Mouse (Mus musculus) neural tube, embryonic 14.5 days (tissue): ENCODE data around the gene Gap43. TPM values are rescaled to one million over a fixed set of nuclear protein-coding genes. Genes with fewer than 3 reads are reported as not detected.
"Not testable (repeated sequence)": the region's sequence is repeated elsewhere in the genome, so short reads cannot be mapped to it uniquely, and the experiment has no call there.

Experiments
- ATAC-seq: fragments of 200-750 bp; cut with Nextera tagmentation; 2 replicates; pipeline ENCODE4 v1.8.0; 2017; ENCODE audit warnings: low read depth, mild to moderate bottlenecking, moderate TSS enrichment, moderate library complexity
- H3K27ac ChIP-seq: fragments of 300-500 bp; sonication (generic); 2 replicates; pipeline ENCODE4 v1.5.1; 2014; ENCODE audit warnings: low read depth, mild to moderate bottlenecking, control low read depth, low read length, moderate library complexity, mixed read lengths
- H3K27me3 ChIP-seq: fragments of 300-500 bp; sonication (generic); 2 replicates; pipeline ENCODE4 v1.6.1; 2014; ENCODE audit warnings: low read length; ENCODE audit not compliant: control insufficient read depth, insufficient read depth
- H3K36me3 ChIP-seq: fragments of 300-500 bp; sonication (generic); 2 replicates; pipeline ENCODE4 v1.6.1; 2014; ENCODE audit warnings: low read length, mixed read lengths; ENCODE audit not compliant: control insufficient read depth, insufficient read depth
- H3K4me1 ChIP-seq: fragments of 300-500 bp; sonication (generic); 2 replicates; pipeline ENCODE4 v1.6.1; 2014; ENCODE audit warnings: low read length; ENCODE audit not compliant: control insufficient read depth, insufficient read depth
- H3K4me2 ChIP-seq: fragments of 300-500 bp; sonication (generic); 2 replicates; pipeline ENCODE4 v1.6.1; 2014; ENCODE audit warnings: mild to moderate bottlenecking, low read depth, low read length, control low read depth
- H3K4me3 ChIP-seq: fragments of 300-500 bp; sonication (generic); 2 replicates; pipeline ENCODE4 v1.5.1; 2014; ENCODE audit warnings: low read depth, low read length, control low read depth, mixed read lengths
- H3K9ac ChIP-seq: fragments of 300-500 bp; sonication (generic); replicated peaks from 2 replicates; pipeline ENCODE4 v1.6.1; 2014; ENCODE audit warnings: low read depth, mild to moderate bottlenecking, control low read depth, low read length, mixed read lengths
- H3K9me3 ChIP-seq: fragments of 300-500 bp; sonication (generic); 2 replicates; pipeline ENCODE4 v1.6.1; 2016; ENCODE audit warnings: low read length; ENCODE audit not compliant: control insufficient read depth
- WGBS: fragments of 180-500 bp; shearing (Covaris S2); extraction: QIAGEN DNeasy Blood & Tissue Kit; methylation state at CpG from one replicate; pipeline ENCODE4 v1.1.7; 2014; 5-methylcytosine and 5-hydroxymethylcytosine counted together
- polyA plus RNA-seq: library from polyadenylated mRNA; unstranded; fragments of >200 nt; fragmentation: Nextera tagmentation; extraction: Ambion mirVana; gene quantifications from 2 replicates; pipeline ENCODE4 v1.2.1, GENCODE M21; 2014

Gap43 gene
- polyA plus RNA-seq: 1,379 and 1,510 TPM in 2 replicates

- H3K9ac ChIP-seq: peak within 1 kb of the TSS; percentile 72
- H3K4me2 ChIP-seq: peak within 1 kb of the TSS; percentile 49
- peak; percentile 89 for ATAC-seq
- peaks cover 4% of the 10 kb centered on the region; the same call in 1 of the 2 replicates for H3K4me1 ChIP-seq
- H3K4me3 ChIP-seq: peak within 1 kb of the TSS; percentile 54
- H3K27me3 ChIP-seq: no peaks in the 10 kb centered on the region
- H3K9me3 ChIP-seq: no peaks in the 10 kb centered on the region
- under 1% methylated on average over 18 of the region's 18 CpGs for WGBS
- no peaks in the 10 kb centered on the region for H3K36me3 ChIP-seq
- H3K27ac ChIP-seq: peak within 1 kb of the TSS; percentile 80
Observed at GRCm38 (mm10) chr16:42340021-42340768, at the start of gene Gap43. Gap43 (minus strand) TSS chr16:42340651.

GRCm38 (mm10) chr16:42381328-42381838 is 40.9 kb upstream of the Gap43 start:
- no peak for ATAC-seq
- no peak overlapping the region for H3K27ac ChIP-seq

GRCm38 (mm10) chr16:42380641-42381040 is 40.2 kb upstream of the Gap43 start:
- ATAC-seq: no peak
- H3K9ac ChIP-seq: no peak overlapping the region
- no peaks in the 10 kb centered on the region for H3K36me3 ChIP-seq
- H3K27ac ChIP-seq: no peak overlapping the region
- 52% methylated on average over 3 of the region's 3 CpGs for WGBS
- no peak overlapping the region for H3K4me3 ChIP-seq
- H3K4me1 ChIP-seq: no peaks in the 10 kb centered on the region
- H3K9me3 ChIP-seq: no peaks in the 10 kb centered on the region
- H3K4me2 ChIP-seq: no peak overlapping the region
- H3K27me3 ChIP-seq: no peaks in the 10 kb centered on the region

More at GRCm38 (mm10) chr16:42381328-42381838, 40.9 kb upstream of the Gap43 start:
- Histone ChIP-seq H3K27me3 (no peaks in the 10 kb centered on the region), H3K4me1 (no peaks in the 10 kb centered on the region), H3K36me3 (no peaks in the 10 kb centered on the region), H3K4me3 (no peak overlapping the region), H3K4me2 (no peak overlapping the region), H3K9ac (no peak overlapping the region), H3K9me3 (no peaks in the 10 kb centered on the region)
- WGBS: 42% methylated on average over 4 of the region's 4 CpGs

- ATAC-seq: peak; percentile 41; the same call in 1 of the 2 replicates
- Histone ChIP-seq H3K36me3 (no peaks in the 10 kb centered on the region), H3K27me3 (no peaks in the 10 kb centered on the region)
Observed at GRCm38 (mm10) chr16:42370148-42370547, 29.7 kb upstream of the Gap43 start.

GRCm38 (mm10) chr16:42369346-42369745 is 28.9 kb upstream of the Gap43 start:
- no peak for ATAC-seq

More at GRCm38 (mm10) chr16:42370148-42370547, 29.7 kb upstream of the Gap43 start:
- no peaks in the 10 kb centered on the region for H3K4me1 ChIP-seq
- no peaks in the 10 kb centered on the region for H3K9me3 ChIP-seq
- no peak overlapping the region for H3K27ac ChIP-seq
- no peak overlapping the region for H3K9ac ChIP-seq
- WGBS: 51% methylated on average over 6 of the region's 6 CpGs
- H3K4me3 ChIP-seq: no peak overlapping the region
- no peak overlapping the region for H3K4me2 ChIP-seq

GRCm38 (mm10) chr16:42360061-42360460 is 19.6 kb upstream of the Gap43 start:
- no peak overlapping the region for H3K27ac ChIP-seq
- WGBS: 95% methylated on average over 4 of the region's 4 CpGs
- no peaks in the 10 kb centered on the region for H3K27me3 ChIP-seq
- no peak overlapping the region for H3K4me3 ChIP-seq
- ATAC-seq: no peak
- no peaks in the 10 kb centered on the region for H3K9me3 ChIP-seq
- H3K4me2 ChIP-seq: no peak overlapping the region
- no peak overlapping the region for H3K9ac ChIP-seq
- H3K36me3 ChIP-seq: no peaks in the 10 kb centered on the region
- no peaks in the 10 kb centered on the region for H3K4me1 ChIP-seq

More at GRCm38 (mm10) chr16:42369346-42369745, 28.9 kb upstream of the Gap43 start:
- no peak overlapping the region for H3K9ac ChIP-seq
- 85% methylated on average over 6 of the region's 6 CpGs for WGBS
- H3K4me2 ChIP-seq: no peak overlapping the region
- H3K27ac ChIP-seq: no peak overlapping the region
- H3K27me3 ChIP-seq: no peaks in the 10 kb centered on the region
- no peaks in the 10 kb centered on the region for H3K9me3 ChIP-seq
- H3K4me3 ChIP-seq: no peak overlapping the region
- no peaks in the 10 kb centered on the region for H3K36me3 ChIP-seq
- no peaks in the 10 kb centered on the region for H3K4me1 ChIP-seq

- no peak for ATAC-seq
- no peak overlapping the region for H3K4me3 ChIP-seq
- H3K9ac ChIP-seq: no peak overlapping the region
- H3K27ac ChIP-seq: no peak overlapping the region
- H3K4me2 ChIP-seq: no peak overlapping the region
- 95% methylated on average over 4 of the region's 4 CpGs for WGBS
- no peaks in the 10 kb centered on the region for H3K27me3 ChIP-seq
- H3K9me3 ChIP-seq: no peaks in the 10 kb centered on the region
- H3K4me1 ChIP-seq: no peaks in the 10 kb centered on the region
- no peaks in the 10 kb centered on the region for H3K36me3 ChIP-seq
Observed at GRCm38 (mm10) chr16:42358058-42358457, 17.6 kb upstream of the Gap43 start.

GRCm38 (mm10) chr16:42350076-42350475 is 9.6 kb upstream of the Gap43 start:
- H3K9ac ChIP-seq: no peak overlapping the region
- no peaks in the 10 kb centered on the region for H3K36me3 ChIP-seq
- no peak for ATAC-seq
- H3K27ac ChIP-seq: no peak overlapping the region
- no peaks in the 10 kb centered on the region for H3K9me3 ChIP-seq
- no peaks in the 10 kb centered on the region for H3K4me1 ChIP-seq
- H3K4me2 ChIP-seq: no peak overlapping the region
- H3K27me3 ChIP-seq: no peaks in the 10 kb centered on the region
- 91% methylated on average over 2 of the region's 2 CpGs for WGBS
- no peak overlapping the region for H3K4me3 ChIP-seq

- not testable (repeated sequence) for H3K4me1 ChIP-seq, H3K27me3 ChIP-seq, H3K36me3 ChIP-seq, H3K4me3 ChIP-seq, H3K9ac ChIP-seq, H3K27ac ChIP-seq, H3K9me3 ChIP-seq
- ATAC-seq: peak; percentile 54
- WGBS: 9% methylated on average over 2 of the region's 3 CpGs
- peak overlapping the region; percentile 49; the same call in 1 of the 2 replicates for H3K4me2 ChIP-seq
Observed at GRCm38 (mm10) chr16:42340865-42341264, 414 bp upstream of the Gap43 start.
